In genomic region chr3:55078233-55078632, GRCm38 (mm10) we compare ENCODE assay signal across 28 mouse cellular contexts. TPM values are rescaled to one million over a fixed set of nuclear protein-coding genes. Genes with fewer than 3 reads are reported as not detected.
A peak's percentile ranks its signal among the peaks of the same experiment; 100 is the strongest.
DNase-seq lines count a peak whose midpoint lies in the region; ATAC-seq and TF ChIP-seq lines count a peak whose summit lies in the region.
"Had no signal": no experiment of that assay in that cellular context is flagged by ENCODE, and none has a peak within 500 bp of the region (broad histone marks: within the 10 kb centered on the region; RNA-seq: fewer than 3 reads in every experiment).

No protein-coding gene starts in this region.

- H3K9ac ChIP-seq in hindbrain, embryonic 12.5 days, result no peak overlapping the region
- H3K9ac ChIP-seq in hindbrain, embryonic 11.5 days (ENCODE audit: low read depth, low read length), result no peak overlapping the region
- H3K9ac ChIP-seq in midbrain, postnatal 0 days (replicated peaks; ENCODE audit: low read length, poor library complexity, severe bottlenecking), result no peak overlapping the region
- H3K9ac ChIP-seq in midbrain, embryonic 11.5 days (ENCODE audit: low read length), result no peak overlapping the region
- no peak overlapping the region for H3K9ac ChIP-seq in neural tube, embryonic 15.5 days (replicated peaks)
- H3K9ac ChIP-seq: liver, embryonic 15.5 days; lung, embryonic 15.5 days had no signal

- H3K4me2 ChIP-seq in hindbrain, embryonic 12.5 days (replicated peaks), result no peak overlapping the region
- no peak overlapping the region for H3K4me2 ChIP-seq in hindbrain, embryonic 11.5 days (replicated peaks; ENCODE audit: low read depth, low read length)
- H3K4me2 ChIP-seq in midbrain, postnatal 0 days (ENCODE audit: low read depth, low read length, poor library complexity, severe bottlenecking), result no peak overlapping the region
- H3K4me2 ChIP-seq in midbrain, embryonic 11.5 days, result no peak overlapping the region
- H3K4me2 ChIP-seq in neural tube, embryonic 15.5 days, result no peak overlapping the region
- H3K4me2 ChIP-seq: liver, embryonic 15.5 days; lung, embryonic 15.5 days had no signal

- no peak for ATAC-seq in hindbrain, embryonic 12.5 days (ENCODE audit: low FRiP score)
- ATAC-seq in hindbrain, embryonic 11.5 days (ENCODE audit: low FRiP score), result no peak
- no peak for ATAC-seq in midbrain, postnatal 0 days (ENCODE audit: low FRiP score)
- no peak for ATAC-seq in midbrain, embryonic 11.5 days (ENCODE audit: low FRiP score)
- no peak for ATAC-seq in neural tube, embryonic 15.5 days (ENCODE audit: low FRiP score)
- ATAC-seq: forebrain, embryonic 16.5 days; inflammation-experienced regulatory T-cells, adult 6 months had no signal

- H3K36me3 ChIP-seq in hindbrain, embryonic 12.5 days, result no peaks in the 10 kb centered on the region
- no peaks in the 10 kb centered on the region for H3K36me3 ChIP-seq in hindbrain, embryonic 11.5 days (ENCODE audit: control insufficient read depth, insufficient read depth, low read length)
- no peaks in the 10 kb centered on the region for H3K36me3 ChIP-seq in midbrain, postnatal 0 days (ENCODE audit: insufficient read depth, low read length)
- no peaks in the 10 kb centered on the region for H3K36me3 ChIP-seq in midbrain, embryonic 11.5 days (ENCODE audit: control insufficient read depth, insufficient read depth, low read length)
- no peaks in the 10 kb centered on the region for H3K36me3 ChIP-seq in neural tube, embryonic 15.5 days
- H3K36me3 ChIP-seq: forebrain, embryonic 10.5 days; liver, embryonic 15.5 days; lung, embryonic 15.5 days had no signal

- 32% methylated on average over 6 of the region's 6 CpGs for WGBS in hindbrain, embryonic 12.5 days
- WGBS in hindbrain, embryonic 11.5 days, result 40% methylated on average over 6 of the region's 6 CpGs
- WGBS in midbrain, postnatal 0 days, result 29% methylated on average over 6 of the region's 6 CpGs
- WGBS in midbrain, embryonic 11.5 days, result 64% methylated on average over 6 of the region's 6 CpGs
- 15% methylated on average over 6 of the region's 6 CpGs for WGBS in neural tube, embryonic 15.5 days

- peaks cover 8% of the 10 kb centered on the region for H3K4me1 ChIP-seq in hindbrain, embryonic 12.5 days
- H3K4me1 ChIP-seq in hindbrain, embryonic 11.5 days (replicated peaks; ENCODE audit: control insufficient read depth, insufficient read depth, low read length), result no peaks in the 10 kb centered on the region
- no peaks in the 10 kb centered on the region for H3K4me1 ChIP-seq in midbrain, postnatal 0 days (ENCODE audit: insufficient read depth, low read length)
- H3K4me1 ChIP-seq in midbrain, embryonic 11.5 days (ENCODE audit: control insufficient read depth, insufficient read depth, low read length), result no peaks in the 10 kb centered on the region
- peaks cover 8% of the 10 kb centered on the region for H3K4me1 ChIP-seq in neural tube, embryonic 15.5 days
- H3K4me1 ChIP-seq: liver, embryonic 15.5 days; lung, embryonic 15.5 days had no signal

- no peak for DNase-seq in hindbrain, embryonic 11.5 days (ENCODE audit: low spot score)
- peak; percentile 33 for DNase-seq in midbrain, postnatal 0 days (ENCODE audit: low spot score)
- no peak for DNase-seq in midbrain, embryonic 11.5 days (ENCODE audit: low spot score, missing footprints)
- peak; percentile 52 for DNase-seq in mesoderm, embryonic 11.5 days (ENCODE audit: low read depth, low spot score)
- no peak for DNase-seq in frontal cortex, postnatal 25 days (ENCODE audit: low spot score in 2 of 2)
- no peak for DNase-seq in layer of hippocampus, postnatal 36 days
- DNase-seq: adrenal gland, adult 2 months; cerebellum, adult 11 months; cerebellum, postnatal 10 days; gastrocnemius, postnatal 36 days; heart, postnatal 36 days; kidney, adult 18-20 months; kidney, postnatal 14 days; liver; lung, postnatal 4 days; right cerebral cortex, postnatal 14 days had no signal

- no peaks in the 10 kb centered on the region for H3K9me3 ChIP-seq in hindbrain, embryonic 12.5 days (replicated peaks)
- H3K9me3 ChIP-seq in hindbrain, embryonic 11.5 days (ENCODE audit: control insufficient read depth, low read length), result no peaks in the 10 kb centered on the region
- no peaks in the 10 kb centered on the region for H3K9me3 ChIP-seq in midbrain, postnatal 0 days (ENCODE audit: low read length)
- H3K9me3 ChIP-seq in midbrain, embryonic 11.5 days (ENCODE audit: control insufficient read depth, low read length), result no peaks in the 10 kb centered on the region
- no peaks in the 10 kb centered on the region for H3K9me3 ChIP-seq in neural tube, embryonic 15.5 days (replicated peaks)
- H3K9me3 ChIP-seq: forebrain, embryonic 10.5 days; liver, embryonic 15.5 days; lung, embryonic 15.5 days had no signal

- H3K4me3 ChIP-seq in hindbrain, embryonic 12.5 days, result no peak overlapping the region
- H3K4me3 ChIP-seq in hindbrain, embryonic 11.5 days (ENCODE audit: low read depth, low read length), result no peak overlapping the region
- no peak overlapping the region for H3K4me3 ChIP-seq in midbrain, postnatal 0 days (ENCODE audit: low read depth, low read length)
- H3K4me3 ChIP-seq in midbrain, embryonic 11.5 days (ENCODE audit: low read depth, low read length), result no peak overlapping the region
- no peak overlapping the region for H3K4me3 ChIP-seq in neural tube, embryonic 15.5 days (replicated peaks)
- H3K4me3 ChIP-seq: forebrain, embryonic 10.5 days; layer of hippocampus, adult 2 months; liver, embryonic 15.5 days; lung, embryonic 15.5 days had no signal

- no peak for TF ChIP-seq CTCF in midbrain, postnatal 0 days (IDR thresholded peaks at IDR 0.05)

- no peaks in the 10 kb centered on the region for H3K27me3 ChIP-seq in hindbrain, embryonic 12.5 days
- H3K27me3 ChIP-seq in hindbrain, embryonic 11.5 days (ENCODE audit: control insufficient read depth, insufficient read depth, low read length), result no peaks in the 10 kb centered on the region
- H3K27me3 ChIP-seq in midbrain, postnatal 0 days (ENCODE audit: insufficient read depth, low read length), result no peaks in the 10 kb centered on the region
- no peaks in the 10 kb centered on the region for H3K27me3 ChIP-seq in midbrain, embryonic 11.5 days (ENCODE audit: control insufficient read depth, insufficient read depth, low read length)
- H3K27me3 ChIP-seq in neural tube, embryonic 15.5 days (replicated peaks), result no peaks in the 10 kb centered on the region
- H3K27me3 ChIP-seq: liver, embryonic 15.5 days; lung, embryonic 15.5 days had no signal

- H3K27ac ChIP-seq in hindbrain, embryonic 12.5 days, result peak overlapping the region; percentile 55
- no peak overlapping the region for H3K27ac ChIP-seq in hindbrain, embryonic 11.5 days (ENCODE audit: low read depth, low read length)
- no peak overlapping the region for H3K27ac ChIP-seq in midbrain, postnatal 0 days (ENCODE audit: low read depth, low read length)
- no peak overlapping the region for H3K27ac ChIP-seq in midbrain, embryonic 11.5 days (ENCODE audit: low read depth, low read length)
- 0 out of 2 replicates have a peak overlapping the region, but pooled peaks have one; percentile 9 for H3K27ac ChIP-seq in neural tube, embryonic 15.5 days (replicated peaks)
- H3K27ac ChIP-seq: forebrain, embryonic 10.5 days; layer of hippocampus, adult 2 months; liver, embryonic 15.5 days; lung, embryonic 15.5 days had no signal

RNA-seq across cellular contexts. Expression of gene Ccna1, which starts 22.9 kb away (rescaled TPM):
- 2.0 and 4.0 TPM in 2 replicates for polyA plus RNA-seq in hindbrain, embryonic 12.5 days (2016; fragmentation: Nextera tagmentation; extraction: Ambion mirVana)
- polyA plus RNA-seq in hindbrain, embryonic 11.5 days (2014; fragmentation: Nextera tagmentation; extraction: Ambion mirVana), result 1.6 and 3.7 TPM in 2 replicates
- total RNA-seq in midbrain, postnatal 0 days (2014; rRNA removed), result 1.2 and 3.6 TPM in 2 replicates
- 2.6 and 2.9 TPM in 2 replicates for polyA plus RNA-seq in midbrain, postnatal 0 days (2015; fragmentation: Nextera tagmentation; extraction: Ambion mirVana)
- 2.3 and 2.6 TPM in 2 replicates for polyA plus RNA-seq in midbrain, embryonic 11.5 days (2014; fragmentation: Nextera tagmentation; extraction: Ambion mirVana)
- 0.37 and 0.41 TPM in 2 replicates for polyA plus RNA-seq in neural tube, embryonic 15.5 days (2015; fragmentation: Nextera tagmentation; extraction: Ambion mirVana)
- 1 to 10 TPM; 2.6 to 3.4 TPM for total RNA-seq in layer of hippocampus, postnatal 36 days (2021)
- total RNA-seq: gastrocnemius, postnatal 36 days; heart, adult 8-10 months; heart, postnatal 36 days; megakaryocyte-erythroid progenitor cell, adult 5-6 weeks had no signal
- polyA plus RNA-seq: adrenal gland, adult 2 months; inflammation-experienced regulatory T-cells, adult 6 months had no signal

RNA-seq across cellular contexts. Expression of gene Spg20, which starts 33.7 kb away (rescaled TPM):
- 47.1 and 52.4 TPM in 2 replicates for polyA plus RNA-seq in hindbrain, embryonic 12.5 days (2016; fragmentation: Nextera tagmentation; extraction: Ambion mirVana)
- polyA plus RNA-seq in hindbrain, embryonic 11.5 days (2014; fragmentation: Nextera tagmentation; extraction: Ambion mirVana), result 49.6 and 49.7 TPM in 2 replicates
- 13.4 and 15.5 TPM in 2 replicates for total RNA-seq in midbrain, postnatal 0 days (2014; rRNA removed)
- 8.3 and 9.3 TPM in 2 replicates for polyA plus RNA-seq in midbrain, postnatal 0 days (2015; fragmentation: Nextera tagmentation; extraction: Ambion mirVana)
- 41.1 and 46.3 TPM in 2 replicates for polyA plus RNA-seq in midbrain, embryonic 11.5 days (2014; fragmentation: Nextera tagmentation; extraction: Ambion mirVana)
- polyA plus RNA-seq in neural tube, embryonic 15.5 days (2015; fragmentation: Nextera tagmentation; extraction: Ambion mirVana), result 14.4 and 20.0 TPM in 2 replicates
- 10 to 100 TPM; 39.2 to 40.3 TPM for total RNA-seq in layer of hippocampus, postnatal 36 days (2021)

RNA-seq across cellular contexts. Expression of gene Ccdc169, which starts 58.9 kb away (rescaled TPM):
- polyA plus RNA-seq in hindbrain, embryonic 12.5 days (2016; fragmentation: Nextera tagmentation; extraction: Ambion mirVana), result 0.06 and 0.08 TPM in 2 replicates
- 0.20 TPM in 1 of 2 replicates, not detected in the other for polyA plus RNA-seq in hindbrain, embryonic 11.5 days (2014; fragmentation: Nextera tagmentation; extraction: Ambion mirVana)
- total RNA-seq in midbrain, postnatal 0 days (2014; rRNA removed), result 0.05 and 2.2 TPM in 2 replicates
- 0.11 and 0.16 TPM in 2 replicates for polyA plus RNA-seq in midbrain, postnatal 0 days (2015; fragmentation: Nextera tagmentation; extraction: Ambion mirVana)
- 0.15 TPM in 1 of 2 replicates, not detected in the other for polyA plus RNA-seq in midbrain, embryonic 11.5 days (2014; fragmentation: Nextera tagmentation; extraction: Ambion mirVana)
- not detected in 2 replicates for polyA plus RNA-seq in neural tube, embryonic 15.5 days (2015; fragmentation: Nextera tagmentation; extraction: Ambion mirVana)
- total RNA-seq in layer of hippocampus, postnatal 36 days (2021), result under 1 TPM; 0.22 to 0.56 TPM
- total RNA-seq: heart, postnatal 36 days; megakaryocyte-erythroid progenitor cell, adult 5-6 weeks had no signal
- polyA plus RNA-seq: adrenal gland, adult 2 months; forebrain, embryonic 10.5 days; heart, embryonic 14.5 days; inflammation-experienced regulatory T-cells, adult 6 months; liver, embryonic 15.5 days; lung, embryonic 15.5 days; thymus, postnatal 0 days had no signal

Comparison
In these comparisons a context has a peak if more than half of its experiments do, and no peak if none do; other contexts are left out.
1. H3K27ac ChIP-seq: peak in hindbrain, embryonic 12.5 days (single experiment) and neural tube, embryonic 15.5 days (single experiment); none in hindbrain, embryonic 11.5 days (single experiment), midbrain, postnatal 0 days (single experiment) and midbrain, embryonic 11.5 days (single experiment).
2. DNase-seq: peak in midbrain, postnatal 0 days (single experiment) and mesoderm, embryonic 11.5 days (single experiment); none in hindbrain, embryonic 11.5 days (single experiment), midbrain, embryonic 11.5 days (single experiment), frontal cortex, postnatal 25 days (0 of 2) and layer of hippocampus, postnatal 36 days (0 of 2).